Mouse (Mus musculus): ENCODE data around the gene Rpl39. TPM values are rescaled to one million over a fixed set of nuclear protein-coding genes. Genes with fewer than 3 reads are reported as not detected.

Gene Rpl39
- polyA plus RNA-seq, 1 experiment, result 2,053 TPM

DNA sequence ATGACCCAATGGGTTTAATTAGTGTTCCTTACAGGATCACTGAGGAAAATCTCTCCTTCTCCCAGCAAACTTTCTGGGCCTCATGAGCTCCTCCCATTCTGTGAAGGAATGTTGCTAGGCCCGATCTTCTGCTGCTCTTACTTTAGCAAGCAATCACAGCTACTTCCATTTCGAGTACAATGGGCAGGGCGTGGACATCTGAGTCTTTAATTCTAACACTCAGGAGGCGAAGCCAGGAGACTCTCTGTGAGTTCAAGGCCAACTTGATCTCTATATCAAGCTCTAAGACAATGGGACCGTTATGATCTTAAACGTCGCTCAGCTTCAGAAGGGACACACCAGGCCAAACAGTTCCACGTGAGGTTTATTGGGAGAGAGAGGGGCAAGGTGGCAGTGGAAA, 8.6 kb downstream of the Rpl39 start:
- TF ChIP-seq POLR2AphosphoS2 (IDR thresholded peaks at IDR 0.05; ENCODE audit: insufficient read length, low read depth) (no peak), SRF (IDR thresholded peaks at IDR 0.05; ENCODE audit: control insufficient read depth, insufficient read length, low read depth) (no peak), MYOD1 (IDR thresholded peaks at IDR 0.05; ENCODE audit: control insufficient read depth in 1 of 3, insufficient read length in 2 of 3, low read depth in 2 of 3) (no peak)
- Histone ChIP-seq H3K79me2 (ENCODE audit: control insufficient read depth, insufficient read depth) (no peaks in the 10 kb centered on the region), H3K4me3 (no peak overlapping the region), H3K4me2 (ENCODE audit: low read depth) (no peak overlapping the region), H3K27me3 (ENCODE audit: control insufficient read depth, insufficient read depth, insufficient read length) (no peaks in the 10 kb centered on the region), H3K36me3 (ENCODE audit: control insufficient read depth, insufficient read depth) (peaks cover 1% of the 10 kb centered on the region), H3ac (ENCODE audit: control insufficient read depth, insufficient read length) (no peak overlapping the region)

DNA sequence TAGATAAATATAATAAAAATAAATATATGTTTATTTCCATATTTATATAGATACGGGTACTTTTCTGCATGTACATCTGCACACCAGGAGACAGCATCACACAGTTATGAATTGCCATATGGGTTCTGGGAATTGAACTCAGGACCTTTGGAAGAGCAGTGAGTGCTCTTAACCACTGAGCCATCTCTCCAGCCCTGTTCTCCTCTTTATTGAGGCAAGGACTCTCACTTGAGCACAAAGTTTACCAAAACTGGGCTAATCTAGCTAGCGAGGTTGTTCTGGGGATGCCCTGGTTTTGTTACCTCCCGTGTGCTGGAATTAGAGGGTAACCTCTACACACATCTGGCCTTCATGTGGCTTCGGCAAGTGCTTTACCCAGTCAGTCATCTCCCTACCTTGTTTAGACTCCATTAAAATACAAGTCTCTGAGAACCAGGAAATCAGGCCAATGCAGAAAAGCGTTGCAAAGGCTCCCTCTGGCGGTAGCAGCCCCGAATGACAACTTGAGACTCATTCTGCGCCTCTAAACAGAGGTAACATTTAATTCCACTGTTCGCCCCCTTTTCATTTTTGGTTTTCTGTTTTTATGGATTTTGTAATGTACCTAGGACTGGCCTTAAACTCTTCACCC, 10.8 kb downstream of the Rpl39 start:
- H3K79me2 ChIP-seq (ENCODE audit: control insufficient read depth, insufficient read depth), result no peaks in the 10 kb centered on the region
- H3K4me2 ChIP-seq (ENCODE audit: low read depth), result no peak overlapping the region
- H3K4me3 ChIP-seq, result no peak overlapping the region
- H3ac ChIP-seq (ENCODE audit: control insufficient read depth, insufficient read length), result no peak overlapping the region
- H3K27me3 ChIP-seq (ENCODE audit: control insufficient read depth, insufficient read depth, insufficient read length), result no peaks in the 10 kb centered on the region
- no peaks in the 10 kb centered on the region for H3K36me3 ChIP-seq (ENCODE audit: control insufficient read depth, insufficient read depth)
- TF ChIP-seq SRF (IDR thresholded peaks at IDR 0.05; ENCODE audit: control insufficient read depth, insufficient read length, low read depth) (no peak), POLR2A (IDR thresholded peaks at IDR 0.05; ENCODE audit: insufficient read length, low read depth) (no peak), CEBPB (IDR thresholded peaks at IDR 0.05; ENCODE audit: insufficient read depth, poor library complexity, severe bottlenecking) (no peak), MYOG (IDR thresholded peaks at IDR 0.05; ENCODE audit: control insufficient read depth in 1 of 3, insufficient read depth in 1 of 3, insufficient read length in 2 of 3, low read depth in 2 of 3) (no peak), USF1 (IDR thresholded peaks at IDR 0.05; ENCODE audit: low read depth) (no peak), TCF3 (IDR thresholded peaks at IDR 0.05; ENCODE audit: insufficient read length, low read depth) (no peak), REST (IDR thresholded peaks at IDR 0.05; ENCODE audit: insufficient read depth, insufficient read length) (no peak)

DNA sequence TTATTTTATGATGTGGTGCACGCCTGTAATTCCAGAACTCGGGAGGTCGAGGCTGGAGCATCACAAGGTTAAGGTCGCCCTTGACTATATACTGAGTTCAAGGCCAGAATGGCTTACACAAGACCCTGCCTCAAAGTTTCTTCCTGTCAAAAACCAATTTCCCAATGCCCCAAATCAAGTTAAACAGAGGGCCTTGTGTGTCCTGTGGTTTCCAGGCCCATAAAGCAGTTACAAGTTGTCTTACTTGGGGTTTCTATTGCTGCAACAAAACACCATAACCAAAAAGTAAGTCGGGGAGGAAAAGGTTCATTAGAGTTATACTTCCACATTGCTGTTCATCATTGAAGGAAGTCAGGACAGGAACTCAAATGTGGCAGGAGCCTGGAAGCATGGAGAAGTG, 16.4 kb downstream of the Rpl39 start:
- no peak overlapping the region for H3K4me2 ChIP-seq (ENCODE audit: low read depth)
- no peaks in the 10 kb centered on the region for H3K36me3 ChIP-seq (ENCODE audit: control insufficient read depth, insufficient read depth)
- H3K79me2 ChIP-seq (ENCODE audit: control insufficient read depth, insufficient read depth), result no peaks in the 10 kb centered on the region
- no peak for TF ChIP-seq POLR2AphosphoS2 (IDR thresholded peaks at IDR 0.05; ENCODE audit: insufficient read length, low read depth)
- no peak for TF ChIP-seq MYOG (IDR thresholded peaks at IDR 0.05; ENCODE audit: control insufficient read depth in 1 of 3, insufficient read depth in 1 of 3, insufficient read length in 2 of 3, low read depth in 2 of 3)
- TF ChIP-seq E2F4 (IDR thresholded peaks at IDR 0.05; ENCODE audit: insufficient read depth), result no peak
- TF ChIP-seq MAX (IDR thresholded peaks at IDR 0.05; ENCODE audit: low read depth), result no peak
- no peak for TF ChIP-seq CEBPB (IDR thresholded peaks at IDR 0.05; ENCODE audit: insufficient read depth, poor library complexity, severe bottlenecking)
- TF ChIP-seq TCF3 (IDR thresholded peaks at IDR 0.05; ENCODE audit: insufficient read length, low read depth), result no peak
- TF ChIP-seq MYOD1 (IDR thresholded peaks at IDR 0.05; ENCODE audit: control insufficient read depth in 1 of 3, insufficient read length in 2 of 3, low read depth in 2 of 3), result no peak
- no peak for TF ChIP-seq REST (IDR thresholded peaks at IDR 0.05; ENCODE audit: insufficient read depth, insufficient read length)
- TF ChIP-seq POLR2A (IDR thresholded peaks at IDR 0.05; ENCODE audit: insufficient read length, low read depth), result no peak
- TF ChIP-seq USF1 (IDR thresholded peaks at IDR 0.05; ENCODE audit: low read depth), result no peak
- TF ChIP-seq SRF (IDR thresholded peaks at IDR 0.05; ENCODE audit: control insufficient read depth, insufficient read length, low read depth), result no peak
- TF ChIP-seq TCF12 (IDR thresholded peaks at IDR 0.05; ENCODE audit: insufficient read depth, poor library complexity, severe bottlenecking), result no peak
- H3ac ChIP-seq (ENCODE audit: control insufficient read depth, insufficient read length), result no peak overlapping the region
- H3K27me3 ChIP-seq (ENCODE audit: control insufficient read depth, insufficient read depth, insufficient read length), result no peaks in the 10 kb centered on the region
- no peak overlapping the region for H3K4me3 ChIP-seq

GRCm38 (mm10) chrX:37067299-37067698, 17.9 kb downstream of the Rpl39 start:
- Histone ChIP-seq H3K4me3 (no peak overlapping the region), H3ac (ENCODE audit: control insufficient read depth, insufficient read length) (no peak overlapping the region), H3K79me2 (ENCODE audit: control insufficient read depth, insufficient read depth) (no peaks in the 10 kb centered on the region), H3K27me3 (ENCODE audit: control insufficient read depth, insufficient read depth, insufficient read length) (no peaks in the 10 kb centered on the region), H3K4me2 (ENCODE audit: low read depth) (no peak overlapping the region), H3K36me3 (ENCODE audit: control insufficient read depth, insufficient read depth) (no peaks in the 10 kb centered on the region)
- TF ChIP-seq REST (IDR thresholded peaks at IDR 0.05; ENCODE audit: insufficient read depth, insufficient read length), result no peak
- TF ChIP-seq POLR2AphosphoS2 (IDR thresholded peaks at IDR 0.05; ENCODE audit: insufficient read length, low read depth), result no peak
- no peak for TF ChIP-seq SRF (IDR thresholded peaks at IDR 0.05; ENCODE audit: control insufficient read depth, insufficient read length, low read depth)
- TF ChIP-seq USF1 (IDR thresholded peaks at IDR 0.05; ENCODE audit: low read depth), result no peak
- TF ChIP-seq POLR2A (IDR thresholded peaks at IDR 0.05; ENCODE audit: insufficient read length, low read depth), result no peak
- no peak for TF ChIP-seq E2F4 (IDR thresholded peaks at IDR 0.05; ENCODE audit: insufficient read depth)
- TF ChIP-seq TCF3 (IDR thresholded peaks at IDR 0.05; ENCODE audit: insufficient read length, low read depth), result no peak
- no peak for TF ChIP-seq CEBPB (IDR thresholded peaks at IDR 0.05; ENCODE audit: insufficient read depth, poor library complexity, severe bottlenecking)
- TF ChIP-seq MYOG (IDR thresholded peaks at IDR 0.05; ENCODE audit: control insufficient read depth in 1 of 3, insufficient read depth in 1 of 3, insufficient read length in 2 of 3, low read depth in 2 of 3), result no peak
- no peak for TF ChIP-seq TCF12 (IDR thresholded peaks at IDR 0.05; ENCODE audit: insufficient read depth, poor library complexity, severe bottlenecking)
- no peak for TF ChIP-seq MYOD1 (IDR thresholded peaks at IDR 0.05; ENCODE audit: control insufficient read depth in 1 of 3, insufficient read length in 2 of 3, low read depth in 2 of 3)

DNA sequence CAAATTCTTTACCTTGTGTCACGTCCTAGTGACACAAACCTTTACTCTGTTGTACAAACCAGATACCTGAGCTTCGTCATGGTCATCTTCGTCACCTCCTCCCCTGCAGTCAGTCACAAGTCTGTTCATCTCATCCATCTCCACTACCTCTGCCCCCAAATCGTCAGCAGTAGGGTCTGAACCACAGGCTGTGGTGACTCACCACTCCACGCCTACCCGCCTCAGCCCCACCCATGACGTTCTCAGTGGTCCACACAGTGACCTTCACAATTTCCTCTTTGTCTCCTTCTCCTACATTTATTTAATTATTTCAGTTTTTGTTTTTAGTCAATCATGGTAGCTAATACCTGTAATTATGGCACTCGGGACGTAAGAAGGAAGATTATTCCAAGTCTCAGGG, 21.3 kb downstream of the Rpl39 start:
- H3K36me3 ChIP-seq (ENCODE audit: control insufficient read depth, insufficient read depth), result no peaks in the 10 kb centered on the region
- no peaks in the 10 kb centered on the region for H3K79me2 ChIP-seq (ENCODE audit: control insufficient read depth, insufficient read depth)
- H3K4me2 ChIP-seq (ENCODE audit: low read depth), result peak overlapping the region; percentile 15
- H3ac ChIP-seq (ENCODE audit: control insufficient read depth, insufficient read length), result no peak overlapping the region
- TF ChIP-seq MYOG (IDR thresholded peaks at IDR 0.05; ENCODE audit: control insufficient read depth in 1 of 3, insufficient read depth in 1 of 3, insufficient read length in 2 of 3, low read depth in 2 of 3) (no peak), SRF (IDR thresholded peaks at IDR 0.05; ENCODE audit: control insufficient read depth, insufficient read length, low read depth) (no peak), E2F4 (IDR thresholded peaks at IDR 0.05; ENCODE audit: insufficient read depth) (no peak), REST (IDR thresholded peaks at IDR 0.05; ENCODE audit: insufficient read depth, insufficient read length) (no peak), MYOD1 (IDR thresholded peaks at IDR 0.05; ENCODE audit: control insufficient read depth in 1 of 3, insufficient read length in 2 of 3, low read depth in 2 of 3) (no peak), TCF3 (IDR thresholded peaks at IDR 0.05; ENCODE audit: insufficient read length, low read depth) (no peak), MAX (IDR thresholded peaks at IDR 0.05; ENCODE audit: low read depth) (no peak), CEBPB (IDR thresholded peaks at IDR 0.05; ENCODE audit: insufficient read depth, poor library complexity, severe bottlenecking) (no peak), TCF12 (IDR thresholded peaks at IDR 0.05; ENCODE audit: insufficient read depth, poor library complexity, severe bottlenecking) (no peak), USF1 (IDR thresholded peaks at IDR 0.05; ENCODE audit: low read depth) (no peak), POLR2AphosphoS2 (IDR thresholded peaks at IDR 0.05; ENCODE audit: insufficient read length, low read depth) (no peak)
- no peak overlapping the region for H3K4me3 ChIP-seq
- H3K27me3 ChIP-seq (ENCODE audit: control insufficient read depth, insufficient read depth, insufficient read length), result no peaks in the 10 kb centered on the region

All from myocyte (in vitro differentiated cells).